Mouse (Mus musculus) c-Kit-positive CD71-positive TER-119-negative erythroid progenitor cells, embryonic 14.5 days (primary cell): ENCODE measurements around the gene Ssmem1.

ENCODE experiments used
- DNase-seq: peaks from one replicate; pipeline ENCODE4 v3.0.0-alpha.2; 2013; ENCODE audit warnings: low read depth

The Ssmem1 gene

DNA sequence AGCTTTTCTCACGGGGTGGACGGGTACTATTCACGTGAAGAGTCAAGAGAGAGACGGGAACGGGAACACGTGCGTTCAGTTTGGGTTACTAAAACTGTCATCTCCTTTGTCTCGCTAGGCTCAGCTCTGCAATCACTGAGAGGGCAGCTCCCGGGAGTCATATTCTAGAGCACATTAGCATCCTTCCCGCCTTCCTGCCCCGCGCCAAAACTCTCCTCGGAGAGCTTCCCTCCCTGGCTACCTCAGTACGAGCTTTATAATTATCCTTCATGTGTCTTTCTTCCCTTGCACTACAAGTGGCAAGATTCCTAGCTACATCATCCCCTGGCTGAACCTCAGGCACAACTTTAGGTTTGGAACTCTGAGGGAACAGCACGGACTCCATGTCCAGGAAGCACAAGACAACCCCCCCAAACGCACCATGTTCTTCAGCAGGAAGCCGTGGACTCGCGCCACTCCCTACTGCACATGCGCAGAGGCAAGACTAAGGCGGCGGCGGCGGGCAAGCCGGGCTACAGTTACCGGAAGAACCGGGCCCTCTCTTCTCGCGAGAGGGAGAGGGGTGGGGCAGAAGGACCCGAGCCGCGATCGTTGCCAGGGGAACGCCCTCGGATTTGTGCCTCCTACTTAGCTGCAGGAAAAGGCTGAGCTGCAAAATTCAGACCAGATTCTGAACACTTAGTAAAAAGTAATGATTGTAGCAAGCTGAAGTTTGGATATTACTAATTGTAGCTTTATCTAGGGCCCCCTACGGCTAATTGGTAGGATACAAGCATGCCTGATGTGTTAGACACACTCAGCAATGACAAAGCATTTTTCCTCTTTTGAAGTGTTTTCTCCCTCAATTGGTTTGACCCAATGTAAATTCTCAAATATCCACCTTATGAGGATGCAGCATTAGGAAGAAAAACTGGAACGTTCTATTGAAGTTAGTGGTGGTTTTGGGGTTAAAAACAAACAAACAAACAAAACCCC is at the start of gene Ssmem1, which contains the start of gene Tmem209:
Gene Ssmem1 (plus strand): TSS at position 585 of the 975 bp plus-strand sequence.
Gene Tmem209 (minus strand): TSS at position 519 of the 975 bp plus-strand sequence.
- peak; percentile 98 for DNase-seq

DNA sequence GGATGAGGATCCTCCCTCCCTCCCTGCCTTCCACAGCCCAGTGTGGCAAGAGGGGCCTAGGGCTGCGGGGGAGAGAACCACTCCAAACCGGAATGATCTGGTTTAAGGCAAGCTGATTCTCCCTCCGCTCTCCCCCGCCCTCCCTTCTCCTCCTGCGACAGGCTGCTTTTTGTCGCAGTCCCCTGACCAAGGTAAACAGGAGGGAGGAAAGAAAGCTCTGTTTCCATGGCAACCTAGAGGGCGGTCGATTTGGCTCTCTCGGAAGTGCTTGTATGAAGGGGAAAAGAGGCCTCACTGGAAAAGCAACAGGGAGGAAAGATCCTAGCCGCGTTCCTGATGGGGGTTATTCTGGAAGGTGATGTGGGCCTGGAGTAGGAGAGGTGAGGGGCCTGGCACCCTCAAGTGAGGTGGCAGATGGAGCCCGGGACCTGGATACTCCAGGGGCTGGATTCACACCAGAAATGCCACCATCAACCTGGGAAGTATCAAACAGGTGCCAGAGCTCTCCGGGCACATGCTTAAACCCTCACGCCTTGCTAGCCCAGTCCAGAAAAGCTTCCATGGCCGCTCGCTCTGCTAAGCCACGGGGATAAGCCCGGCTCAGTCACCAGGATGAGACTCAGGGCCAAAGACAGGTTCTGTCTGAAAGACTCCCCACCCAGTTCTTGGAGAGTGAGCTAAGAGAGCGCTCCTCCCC is 48.8 kb upstream of the Ssmem1 start:
- no peak for DNase-seq

DNA sequence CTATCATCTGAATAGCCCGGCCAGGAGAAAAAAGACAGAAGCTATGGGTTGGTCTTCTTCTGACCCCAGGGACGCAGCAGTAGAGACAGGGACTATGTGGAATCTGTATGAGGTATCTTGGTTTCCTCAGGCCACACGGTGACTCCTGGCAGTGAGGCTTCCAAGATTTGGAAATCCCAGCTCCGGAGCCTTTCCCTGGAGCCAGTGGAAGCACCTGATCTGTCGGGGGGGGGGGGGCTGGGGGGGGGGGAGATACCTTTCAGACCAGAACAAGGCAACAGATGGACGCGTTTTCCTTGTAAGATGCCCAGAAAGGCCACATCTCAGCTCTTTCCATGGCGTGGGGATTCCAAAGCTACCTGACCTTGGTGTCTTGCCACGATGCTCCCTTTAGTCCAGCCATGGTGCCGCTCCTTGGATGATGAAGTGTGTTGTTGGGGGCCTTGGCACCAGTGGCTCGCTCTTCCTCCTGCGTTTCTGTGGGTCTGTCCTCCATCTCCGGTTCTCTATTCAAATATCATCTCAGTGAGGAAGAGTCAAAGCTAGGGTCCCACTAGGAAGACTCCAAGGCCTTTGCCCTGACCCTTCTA is 47.8 kb upstream of the Ssmem1 start:
- DNase-seq, result no peak

DNA sequence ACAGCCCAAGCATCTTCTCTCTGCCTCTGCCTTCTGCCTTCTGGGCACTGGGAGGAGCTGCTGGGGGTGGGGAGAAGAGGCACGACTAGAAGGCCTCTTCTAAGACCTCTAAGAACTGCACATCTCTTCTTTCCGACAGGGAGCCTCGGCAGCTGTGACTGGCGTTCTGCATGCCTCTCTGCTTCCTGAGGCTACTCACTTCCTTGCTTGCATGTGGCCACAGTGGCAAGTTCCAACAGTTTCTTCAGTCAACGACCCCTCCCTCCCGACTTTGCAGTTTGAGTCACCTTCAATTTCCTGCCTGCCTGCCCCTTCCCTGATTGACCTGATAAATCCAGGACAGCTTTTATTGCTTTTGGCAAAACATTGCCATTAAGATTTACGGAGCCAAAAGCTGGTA is 46.8 kb upstream of the Ssmem1 start:
- no peak for DNase-seq

DNA sequence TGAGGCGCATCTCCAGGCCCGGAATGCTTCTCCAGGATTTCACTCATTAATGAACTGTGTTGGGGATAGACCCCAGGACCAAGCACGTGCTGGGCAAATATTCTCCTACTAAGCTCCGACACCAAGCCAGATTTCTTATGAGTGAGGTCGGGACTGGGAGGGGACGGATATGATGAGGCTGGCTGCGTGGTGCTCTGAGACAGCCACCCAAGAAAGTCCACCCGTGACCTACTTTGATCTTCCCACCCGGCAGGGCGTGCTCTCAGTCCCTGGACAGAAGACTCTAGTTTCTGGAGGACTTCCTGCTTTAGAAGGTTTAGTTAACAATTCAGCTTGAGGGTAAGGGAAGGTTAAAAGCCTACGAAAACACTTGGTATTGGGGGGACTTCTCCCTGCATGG is 44.1 kb upstream of the Ssmem1 start:
- no peak for DNase-seq

DNA sequence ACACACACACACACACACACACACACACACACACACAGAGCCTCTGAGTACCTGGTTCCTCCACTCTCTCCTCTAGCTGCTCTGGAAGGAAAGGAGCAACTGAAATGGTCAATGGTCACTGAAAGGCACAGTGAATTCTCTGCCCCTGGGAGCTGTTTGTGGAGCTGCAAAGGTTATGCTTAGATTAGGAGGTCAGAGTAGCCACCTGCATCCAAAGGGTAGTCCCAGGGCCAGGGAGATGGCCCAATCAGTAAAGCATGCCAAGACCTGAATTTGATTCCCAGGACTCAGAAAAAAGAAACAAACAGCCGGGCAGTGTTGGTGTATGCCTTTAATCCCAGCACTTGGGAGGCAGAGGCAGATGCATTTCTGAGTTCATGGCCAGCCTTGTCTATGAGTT is 41.6 kb upstream of the Ssmem1 start:
- DNase-seq, result no peak

DNA sequence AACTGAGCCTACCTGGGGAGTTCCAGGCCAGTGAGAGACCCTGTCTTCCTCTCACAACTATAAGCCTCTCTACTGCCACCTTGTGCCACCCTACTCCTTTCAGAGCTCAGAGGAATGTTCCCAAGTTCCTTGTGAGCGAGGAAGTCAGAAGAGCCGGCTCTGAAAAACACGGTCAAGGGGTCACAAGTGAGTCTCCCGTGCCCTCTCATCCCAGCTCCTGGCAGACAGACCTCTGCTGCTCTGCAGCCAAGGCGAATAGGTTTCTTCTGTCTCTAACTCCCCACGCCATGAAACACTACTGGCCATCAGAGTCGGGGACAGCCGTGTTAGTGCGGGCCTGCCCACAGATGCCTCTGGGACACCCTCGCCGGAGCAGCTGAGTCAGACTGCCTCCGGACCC is 41.0 kb upstream of the Ssmem1 start:
- DNase-seq, result no peak

DNA sequence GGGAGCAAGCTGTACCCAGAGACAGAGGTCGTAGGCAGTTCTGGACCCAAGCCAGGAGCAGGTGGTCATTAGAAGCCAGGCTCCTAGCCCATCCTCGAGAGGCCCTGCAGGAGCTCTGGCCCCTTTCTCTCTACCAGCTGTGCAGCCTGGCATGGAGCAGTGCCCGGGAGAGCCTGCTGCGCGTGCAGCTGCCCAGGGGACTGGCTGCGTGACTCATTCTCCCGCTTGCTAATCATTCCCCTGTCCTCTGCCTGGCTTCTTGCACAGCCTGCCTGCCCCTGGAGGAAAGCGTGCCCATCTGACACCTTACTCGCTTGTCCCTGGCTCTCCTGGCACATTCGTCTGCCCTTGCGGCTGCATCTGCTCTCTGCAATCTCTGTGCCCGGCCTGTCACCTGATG is 40.3 kb upstream of the Ssmem1 start:
- no peak for DNase-seq

DNA sequence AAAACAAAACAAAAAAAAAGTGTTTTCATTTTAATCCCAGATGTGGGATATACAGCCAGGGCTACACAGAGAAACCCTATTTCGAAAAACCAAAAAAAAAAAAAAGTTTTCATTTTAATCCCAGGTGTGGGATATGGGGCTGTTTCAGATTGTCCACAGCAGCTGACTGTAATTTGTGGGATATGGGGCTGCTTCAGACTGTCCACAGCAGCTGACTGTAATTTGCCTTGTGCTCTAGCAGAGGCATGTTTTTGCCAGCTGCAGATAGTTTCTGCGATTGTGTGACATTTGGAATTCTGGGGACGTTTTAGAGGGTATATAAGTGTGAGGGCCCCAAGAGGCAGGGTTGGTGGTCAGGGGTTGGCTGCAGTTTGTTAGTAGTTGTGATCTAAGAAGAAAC is 37.9 kb upstream of the Ssmem1 start:
- DNase-seq, result no peak

DNA sequence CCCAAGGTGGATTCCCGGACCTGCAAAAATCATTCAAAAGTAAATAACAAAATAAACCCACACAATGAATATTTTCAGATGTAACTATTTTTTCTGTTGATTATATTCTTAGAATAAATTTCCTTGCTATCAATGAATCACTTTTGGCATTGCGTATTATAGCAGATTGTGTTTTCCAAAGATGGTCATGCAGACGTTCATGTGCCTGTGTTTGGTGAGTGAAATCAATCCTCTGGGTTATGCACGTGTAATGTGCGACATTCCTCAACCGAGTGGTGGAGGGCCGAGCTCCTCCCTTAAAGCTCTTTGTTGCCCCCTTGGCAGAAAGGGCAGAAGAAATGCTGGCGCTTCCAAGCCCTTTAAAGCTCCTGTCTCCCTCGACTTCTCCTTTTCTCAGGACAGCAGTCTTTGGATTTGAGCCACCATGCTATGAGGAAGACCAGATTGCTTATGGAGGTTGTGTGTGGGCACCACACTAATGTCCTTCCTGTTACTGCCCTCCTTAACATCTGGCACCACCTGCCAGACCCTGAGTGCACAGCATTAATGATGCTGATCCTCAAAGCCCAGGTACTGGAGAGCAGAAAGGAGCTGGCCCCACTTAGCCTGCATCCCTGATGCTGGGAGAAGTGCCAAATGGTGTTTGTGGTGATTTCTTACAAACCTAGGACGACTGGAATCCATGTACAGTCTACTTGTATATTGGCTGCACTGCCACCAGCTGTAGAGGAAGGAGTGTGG is 33.5 kb upstream of the Ssmem1 start:
- no peak for DNase-seq

DNA sequence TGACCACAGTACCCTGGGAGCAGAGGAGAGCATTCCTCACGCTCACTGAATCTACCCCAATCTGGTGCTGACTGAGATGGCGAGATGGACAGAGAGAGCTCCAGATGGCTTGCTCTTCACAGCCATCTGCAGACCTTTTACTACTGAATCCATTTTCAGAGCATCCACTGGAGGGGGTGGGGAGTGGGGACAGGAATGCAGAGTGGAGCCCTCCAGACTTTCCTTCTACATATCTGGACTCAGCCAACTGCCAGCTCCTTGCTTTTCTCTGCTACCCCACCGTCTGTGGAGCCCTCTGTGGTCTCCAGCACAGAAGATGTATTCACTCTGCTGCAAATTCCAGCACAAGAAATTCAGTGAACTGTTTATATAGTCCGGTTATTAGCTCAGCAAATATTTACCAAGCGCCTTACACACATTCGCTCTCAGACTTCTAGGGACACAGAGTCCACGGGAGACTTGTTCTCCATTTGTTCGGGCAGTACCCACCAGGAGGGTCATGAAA is 32.4 kb upstream of the Ssmem1 start:
- DNase-seq, result no peak

DNA sequence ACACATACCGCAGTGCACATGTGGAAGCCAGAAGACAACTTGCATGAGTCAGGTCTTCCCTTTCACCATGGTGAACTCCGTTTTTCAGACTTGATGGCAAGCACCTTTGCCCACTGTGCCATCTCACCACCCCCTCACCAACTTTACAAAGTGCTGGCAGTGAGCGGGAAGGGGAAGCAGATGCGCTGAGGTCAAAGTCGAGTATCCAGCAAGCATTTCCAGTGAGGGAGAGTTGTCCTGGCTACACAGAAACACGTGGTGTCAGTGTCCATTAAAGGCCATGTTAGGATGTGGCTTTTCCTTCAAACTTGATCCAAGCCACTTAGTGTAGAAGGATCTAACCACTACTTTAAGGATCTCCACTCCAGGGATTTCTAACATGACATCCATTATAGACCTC is 31.9 kb upstream of the Ssmem1 start:
- DNase-seq, result no peak

DNA sequence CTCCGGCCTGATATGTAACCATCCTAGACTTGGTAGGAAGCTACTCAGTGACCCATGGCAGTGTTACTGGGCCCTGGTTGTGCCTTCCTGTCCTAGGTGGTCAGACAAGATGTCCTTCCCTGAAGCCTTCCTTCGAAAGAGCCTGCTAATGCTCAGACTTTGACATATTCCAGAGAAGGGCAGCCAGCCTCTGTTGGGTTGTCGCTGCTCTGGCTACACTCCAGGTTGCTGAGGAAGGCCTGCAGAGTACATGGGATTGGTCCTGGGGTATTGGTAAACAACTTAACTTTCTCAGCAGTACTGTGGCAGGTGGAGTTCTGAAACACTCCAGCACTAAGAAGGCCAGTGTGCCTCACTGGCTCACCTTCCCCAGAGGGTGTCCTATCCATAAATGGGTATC is 30.2 kb upstream of the Ssmem1 start:
- DNase-seq, result no peak

DNA sequence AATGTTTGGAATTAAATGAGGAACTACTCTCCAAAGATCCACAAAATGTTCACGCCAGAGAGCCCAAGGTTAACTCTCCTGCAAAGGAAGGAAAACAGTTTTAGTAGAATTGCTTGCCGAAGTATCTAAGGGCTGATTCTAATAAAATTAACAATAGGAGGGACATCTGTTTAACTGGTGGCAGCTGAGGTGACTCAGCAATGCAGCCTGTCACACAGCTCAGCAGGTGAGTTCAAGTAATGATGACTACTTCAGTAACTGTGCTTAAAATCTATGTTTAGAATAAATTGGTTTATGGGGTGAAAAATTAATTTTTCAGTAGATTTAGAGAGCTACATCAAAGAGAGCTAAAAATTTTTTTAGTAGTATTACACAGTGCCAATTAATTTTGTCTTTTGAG is 26.7 kb upstream of the Ssmem1 start:
- DNase-seq, result no peak

DNA sequence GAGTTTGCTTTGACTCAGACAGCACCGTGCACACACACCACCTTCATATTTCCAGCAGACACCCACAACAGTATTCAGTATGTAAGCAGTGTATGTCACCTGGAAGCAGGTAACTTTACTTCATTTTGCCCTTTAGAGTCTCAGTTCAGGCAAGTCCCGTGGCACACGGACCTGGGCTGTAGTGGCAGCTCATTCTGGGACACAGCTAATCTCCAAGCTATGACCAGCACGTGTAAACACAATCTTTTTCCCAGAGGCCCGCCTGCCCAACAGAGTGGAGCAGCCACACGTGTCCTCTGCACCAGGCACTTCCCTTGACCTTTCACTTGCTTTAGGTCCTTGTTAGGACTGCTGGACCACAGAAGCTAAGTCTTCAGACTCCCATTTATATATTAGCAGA is 23.1 kb upstream of the Ssmem1 start:
- no peak for DNase-seq

DNA sequence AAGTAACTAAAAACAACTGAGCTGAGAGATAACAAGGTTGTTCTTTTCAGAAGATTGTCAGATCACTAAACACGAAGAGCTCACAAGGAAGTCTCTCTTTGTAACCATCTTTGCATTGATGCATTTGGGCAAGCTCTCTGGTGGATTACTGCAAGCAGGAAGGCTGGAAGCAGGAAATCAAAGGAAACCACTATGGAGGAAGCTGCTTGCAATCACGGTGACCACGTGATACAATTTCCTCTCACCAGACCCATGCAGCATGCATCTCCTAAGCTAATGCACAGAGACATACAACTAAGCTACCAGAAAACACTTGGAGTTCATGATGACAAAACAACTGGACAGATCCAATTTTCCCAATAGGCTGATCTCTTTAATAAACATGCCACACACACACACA is 10.6 kb upstream of the Ssmem1 start:
- no peak for DNase-seq

DNA sequence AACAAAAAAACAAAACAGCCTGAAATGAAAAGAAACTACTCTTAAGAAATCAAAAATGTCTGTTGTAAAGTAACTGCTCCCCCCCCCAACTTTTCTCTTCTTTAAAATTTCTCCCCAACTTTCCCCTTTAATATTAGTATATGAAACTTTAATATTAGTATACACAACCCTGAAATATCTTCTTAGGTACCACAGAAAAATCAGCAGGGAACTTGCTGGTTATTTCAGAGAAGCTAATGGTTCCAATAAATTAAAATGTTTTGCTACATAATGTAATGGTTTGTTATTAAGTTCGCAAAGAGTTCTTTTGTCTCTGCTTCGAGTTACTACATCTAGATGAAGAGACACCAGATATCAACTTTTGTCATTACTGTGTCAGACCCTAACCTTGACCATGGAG is 825 bp upstream of the Ssmem1 start:
- DNase-seq, result no peak

DNA sequence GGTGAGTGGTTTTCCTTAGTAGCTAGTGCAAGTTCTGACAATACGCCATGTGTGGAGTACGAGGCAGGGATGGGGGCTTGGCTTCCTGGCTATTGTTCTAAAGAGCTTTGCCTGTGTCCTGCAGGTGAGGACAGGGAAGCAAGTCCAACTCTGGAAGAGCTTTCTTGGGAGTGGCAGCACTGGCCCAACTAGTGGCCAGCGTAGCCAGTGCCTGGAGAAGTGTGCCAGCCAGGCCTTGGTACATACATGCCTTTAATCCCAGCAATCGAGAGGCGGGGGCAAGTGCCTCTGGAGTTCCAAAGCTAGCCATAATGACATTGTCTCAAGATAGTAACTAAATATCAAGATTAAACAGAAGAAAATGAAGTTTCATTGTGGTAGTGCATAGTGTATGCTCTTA is 642 bp downstream of the Ssmem1 start:
- no peak for DNase-seq

DNA sequence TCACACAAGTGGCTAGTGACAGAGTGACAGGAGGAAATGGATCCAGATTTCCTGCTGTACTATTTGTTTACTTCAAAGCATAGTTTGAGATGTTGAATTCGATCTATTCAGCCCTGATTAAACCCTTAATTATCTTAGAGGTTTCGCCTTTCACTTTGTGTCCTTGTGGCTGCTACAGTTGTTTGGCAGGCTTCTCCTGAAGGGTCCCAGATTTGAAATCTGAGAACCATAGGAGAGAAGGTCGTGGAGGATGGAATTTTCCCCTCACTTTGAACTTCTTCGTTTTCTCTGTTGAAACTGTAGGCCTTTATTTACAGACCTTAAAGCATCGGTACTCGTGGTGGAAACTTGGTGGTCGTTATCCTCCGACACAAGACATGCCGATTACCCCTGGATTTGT is 4.6 kb downstream of the Ssmem1 start:
- DNase-seq, result no peak

DNA sequence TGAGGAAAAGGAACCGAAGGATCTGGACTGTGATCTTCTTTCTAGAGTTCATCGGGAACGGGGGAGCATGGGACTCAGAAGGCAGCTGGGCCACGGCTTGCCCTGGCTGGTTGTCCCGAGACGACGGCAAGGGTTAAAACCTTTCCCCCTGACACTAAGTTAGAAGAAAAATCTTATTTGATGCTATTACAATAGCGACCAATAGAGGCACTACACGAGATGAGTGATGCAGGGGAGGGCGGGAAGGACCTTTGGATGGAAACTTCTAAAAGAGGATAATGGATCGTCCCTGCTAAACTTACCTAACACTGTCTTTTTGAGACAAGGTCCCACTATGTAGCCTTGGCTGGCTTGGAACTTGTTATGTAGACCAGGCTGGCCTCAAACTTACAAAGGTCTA is 10.8 kb downstream of the Ssmem1 start:
- no peak for DNase-seq

DNA sequence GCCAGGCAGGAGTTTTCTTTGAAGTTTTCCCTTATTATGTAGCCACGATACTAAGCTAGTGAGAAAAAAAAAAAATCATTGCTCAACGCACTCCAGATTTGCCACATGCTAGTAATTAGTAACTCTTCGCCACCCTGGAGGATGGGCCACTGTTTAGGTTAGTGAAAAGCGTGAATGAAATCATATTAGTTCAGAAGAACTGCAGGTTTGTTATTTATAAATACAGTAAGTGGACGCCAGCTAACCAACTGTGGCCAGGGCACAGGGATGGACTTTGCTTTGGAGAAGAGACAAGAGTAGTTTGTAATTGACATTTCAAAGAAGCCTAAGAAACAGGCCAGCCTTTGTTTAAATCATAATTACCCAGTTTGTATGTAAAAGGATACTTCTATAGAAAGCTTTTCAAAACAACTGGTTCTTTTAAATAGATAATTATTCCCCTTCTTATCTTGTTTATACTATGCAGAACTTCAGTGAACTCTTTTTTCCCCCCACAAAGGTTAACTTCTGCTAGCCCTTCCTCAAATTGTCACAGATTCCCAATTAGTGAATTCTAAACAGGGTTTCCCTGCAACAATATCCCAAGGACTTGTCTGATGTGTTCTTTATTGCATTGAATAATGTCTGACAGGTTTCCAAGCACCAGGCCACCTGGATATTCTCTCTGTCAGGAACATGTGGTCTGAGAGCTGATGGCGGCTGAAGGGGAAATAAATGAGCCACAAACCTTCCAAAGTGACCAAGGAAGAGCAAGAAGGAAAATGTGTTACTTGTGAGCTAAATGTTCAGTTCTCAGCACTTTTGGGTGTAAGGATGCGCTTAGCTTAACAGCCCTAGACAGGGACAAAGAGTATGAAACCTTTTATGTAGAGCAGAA is 16.0 kb downstream of the Ssmem1 start:
- no peak for DNase-seq
